Mouse (Mus musculus) erythroblast, embryonic 14.5 days (primary cell): ENCODE data around the gene Ust.

ENCODE experiments used
- GATA1 ChIP-seq: IDR thresholded peaks from 2 replicates; pipeline ENCODE4 v1.6.1; 2012; ENCODE audit warnings: low read length, inconsistent platforms, mixed read lengths
- TAL1 ChIP-seq: IDR thresholded peaks from 3 replicates; pipeline ENCODE4 v1.6.1; 2012; ENCODE audit warnings: low read length, inconsistent platforms, mixed read lengths

- TF ChIP-seq TAL1 = no peak
- no peak for TF ChIP-seq GATA1
These were observed 234.6 kb downstream of the Ust start for GRCm38 (mm10) chr10:8283991-8284390.
